Mouse (Mus musculus): ENCODE data around the gene Jak3. TPM values are rescaled to one million over a fixed set of nuclear protein-coding genes. Genes with fewer than 3 reads are reported as not detected.
A peak's percentile ranks its signal among the peaks of the same experiment; 100 is the strongest.

The Jak3 gene
- polyA plus RNA-seq, 2 experiments = 3.0 to 3.8 TPM

- peak overlapping the region in 1 of 2 experiments; percentile 20; a peak in 1 of 4 replicates for H3K4me3 ChIP-seq (ENCODE audit: insufficient read depth in 1 of 2, low read depth in 2 of 2, low read length in 2 of 2)
- H3K4me2 ChIP-seq (ENCODE audit: low read depth) = peak overlapping the region; percentile 47
- H3K9ac ChIP-seq (replicated peaks) = no peak overlapping the region
- no peaks in the 10 kb centered on the region for H3K9me3 ChIP-seq (ENCODE audit: control insufficient read depth, low read length)
- H3K36me3 ChIP-seq (replicated peaks; ENCODE audit: control insufficient read depth, insufficient read depth, low read depth) = no peaks in the 10 kb centered on the region
- peaks cover 0 to 5% of the 10 kb centered on the region in 2 experiments; a peak in 1 of 4 replicates for H3K4me1 ChIP-seq (replicated peaks; ENCODE audit: control insufficient read depth in 2 of 2, insufficient read depth in 2 of 2, low read length in 1 of 2)
- peak; percentile 47 to 54 (median 51) for DNase-seq (ENCODE audit: low read depth in 3 of 3, low spot score in 3 of 3)
- 2% methylated on average over 22 of the region's 22 CpGs for WGBS (ENCODE audit: insufficient replicate concordance)
- TF ChIP-seq CTCF (IDR thresholded peaks at IDR 0.05; ENCODE audit: low read depth) (no peak), EP300 (IDR thresholded peaks at IDR 0.05; ENCODE audit: low read depth) (no peak)
- peak; percentile 71 for ATAC-seq (ENCODE audit: insufficient read depth)
- no peak overlapping the region for H3K27ac ChIP-seq
- H3K27me3 ChIP-seq (ENCODE audit: control insufficient read depth, insufficient read depth, low read length) = peaks cover 23% of the 10 kb centered on the region
These were observed 10.6 kb upstream of the Jak3 start for GRCm38 (mm10) chr8:71665331-71666130.

GRCm38 (mm10) chr8:71666855-71667254 is 9.2 kb upstream of the Jak3 start:
- no peaks in the 10 kb centered on the region for H3K36me3 ChIP-seq (replicated peaks; ENCODE audit: control insufficient read depth, insufficient read depth, low read depth)
- DNase-seq (ENCODE audit: low read depth in 3 of 3, low spot score in 3 of 3) (no peak), ATAC-seq (ENCODE audit: insufficient read depth) (no peak)
- no peak overlapping the region for H3K9ac ChIP-seq (replicated peaks)
- no peak overlapping the region for H3K27ac ChIP-seq
- H3K9me3 ChIP-seq (ENCODE audit: control insufficient read depth, low read length) = no peaks in the 10 kb centered on the region
- no peak overlapping the region for H3K4me2 ChIP-seq (ENCODE audit: low read depth)
- WGBS (ENCODE audit: insufficient replicate concordance) = 63% methylated on average over 1 of the region's 1 CpGs
- TF ChIP-seq CTCF (IDR thresholded peaks at IDR 0.05; ENCODE audit: low read depth) (no peak), EP300 (IDR thresholded peaks at IDR 0.05; ENCODE audit: low read depth) (no peak)
- H3K4me1 ChIP-seq (replicated peaks; ENCODE audit: control insufficient read depth in 2 of 2, insufficient read depth in 2 of 2, low read length in 1 of 2) = peaks cover 4 to 7% of the 10 kb centered on the region in 2 experiments; a peak in 3 of 4 replicates
- H3K27me3 ChIP-seq (ENCODE audit: control insufficient read depth, insufficient read depth, low read length) = peaks cover 32% of the 10 kb centered on the region
- H3K4me3 ChIP-seq (ENCODE audit: insufficient read depth in 1 of 2, low read depth in 2 of 2, low read length in 2 of 2) = no peak overlapping the region

DNA sequence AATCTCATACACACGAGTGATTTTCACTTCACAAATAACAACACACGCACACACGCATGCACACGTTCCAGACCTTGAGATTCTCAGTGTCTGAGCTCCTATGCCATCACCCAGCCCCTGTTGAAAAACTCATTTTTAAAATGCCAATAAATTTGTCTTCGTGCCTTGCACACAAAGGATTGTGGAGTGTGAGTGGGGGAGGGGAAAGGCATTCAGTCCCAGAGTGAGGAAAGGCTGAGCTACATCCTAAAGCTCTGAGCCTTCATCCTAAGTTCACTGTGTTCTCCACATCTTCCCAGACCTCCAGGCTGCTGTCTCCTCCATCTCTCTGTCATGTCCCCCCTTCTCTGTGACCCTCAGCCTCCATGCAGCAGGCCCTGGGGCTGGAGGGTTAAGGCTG is 8.8 kb upstream of the Jak3 start:
- H3K36me3 ChIP-seq (replicated peaks; ENCODE audit: control insufficient read depth, insufficient read depth, low read depth) = no peaks in the 10 kb centered on the region
- peaks cover 32% of the 10 kb centered on the region for H3K27me3 ChIP-seq (ENCODE audit: control insufficient read depth, insufficient read depth, low read length)
- ATAC-seq (ENCODE audit: insufficient read depth) (no peak), DNase-seq (ENCODE audit: low read depth in 3 of 3, low spot score in 3 of 3) (no peak)
- H3K4me1 ChIP-seq (replicated peaks; ENCODE audit: control insufficient read depth in 2 of 2, insufficient read depth in 2 of 2, low read length in 1 of 2) = peaks cover 4 to 9% of the 10 kb centered on the region in 2 experiments; a peak in 3 of 4 replicates
- no peak overlapping the region for H3K4me3 ChIP-seq (ENCODE audit: insufficient read depth in 1 of 2, low read depth in 2 of 2, low read length in 2 of 2)
- WGBS (ENCODE audit: insufficient replicate concordance) = 63% methylated on average over 5 of the region's 5 CpGs
- TF ChIP-seq CTCF (IDR thresholded peaks at IDR 0.05; ENCODE audit: low read depth) (no peak), EP300 (IDR thresholded peaks at IDR 0.05; ENCODE audit: low read depth) (no peak)
- H3K4me2 ChIP-seq (ENCODE audit: low read depth) = no peak overlapping the region
- H3K9ac ChIP-seq (replicated peaks) = no peak overlapping the region
- H3K27ac ChIP-seq = no peak overlapping the region
- H3K9me3 ChIP-seq (ENCODE audit: control insufficient read depth, low read length) = no peaks in the 10 kb centered on the region

GRCm38 (mm10) chr8:71668220-71668975 is 7.7 kb upstream of the Jak3 start:
- no peak overlapping the region for H3K4me3 ChIP-seq (ENCODE audit: insufficient read depth in 1 of 2, low read depth in 2 of 2, low read length in 2 of 2)
- peaks cover 32% of the 10 kb centered on the region for H3K27me3 ChIP-seq (ENCODE audit: control insufficient read depth, insufficient read depth, low read length)
- ATAC-seq (ENCODE audit: insufficient read depth) (no peak), DNase-seq (ENCODE audit: low read depth in 3 of 3, low spot score in 3 of 3) (no peak)
- H3K36me3 ChIP-seq (replicated peaks; ENCODE audit: control insufficient read depth, insufficient read depth, low read depth) = no peaks in the 10 kb centered on the region
- peaks cover 4 to 9% of the 10 kb centered on the region in 2 experiments; a peak in 3 of 4 replicates for H3K4me1 ChIP-seq (replicated peaks; ENCODE audit: control insufficient read depth in 2 of 2, insufficient read depth in 2 of 2, low read length in 1 of 2)
- no peak for TF ChIP-seq CTCF (IDR thresholded peaks at IDR 0.05; ENCODE audit: low read depth)
- no peak for TF ChIP-seq EP300 (IDR thresholded peaks at IDR 0.05; ENCODE audit: low read depth)
- H3K4me2 ChIP-seq (ENCODE audit: low read depth) = peak overlapping the region; percentile 39; the same call in 1 of the 2 replicates
- 1% methylated on average over 21 of the region's 21 CpGs for WGBS (ENCODE audit: insufficient replicate concordance)
- H3K9me3 ChIP-seq (ENCODE audit: control insufficient read depth, low read length) = no peaks in the 10 kb centered on the region
- no peak overlapping the region for H3K27ac ChIP-seq
- H3K9ac ChIP-seq (replicated peaks) = no peak overlapping the region

GRCm38 (mm10) chr8:71670198-71670597 is 5.9 kb upstream of the Jak3 start:
- H3K9ac ChIP-seq (replicated peaks) = no peak overlapping the region
- DNase-seq (ENCODE audit: low read depth in 3 of 3, low spot score in 3 of 3) = no peak
- ATAC-seq (ENCODE audit: insufficient read depth) = no peak
- 20% methylated on average over 12 of the region's 12 CpGs for WGBS (ENCODE audit: insufficient replicate concordance)
- H3K4me3 ChIP-seq (ENCODE audit: insufficient read depth in 1 of 2, low read depth in 2 of 2, low read length in 2 of 2) = no peak overlapping the region
- H3K4me2 ChIP-seq (ENCODE audit: low read depth) = peak overlapping the region; percentile 66
- H3K27ac ChIP-seq = no peak overlapping the region
- TF ChIP-seq EP300 (IDR thresholded peaks at IDR 0.05; ENCODE audit: low read depth) = no peak
- no peak for TF ChIP-seq CTCF (IDR thresholded peaks at IDR 0.05; ENCODE audit: low read depth)
- no peaks in the 10 kb centered on the region for H3K36me3 ChIP-seq (replicated peaks; ENCODE audit: control insufficient read depth, insufficient read depth, low read depth)
- peaks cover 32% of the 10 kb centered on the region for H3K27me3 ChIP-seq (ENCODE audit: control insufficient read depth, insufficient read depth, low read length)
- no peaks in the 10 kb centered on the region for H3K9me3 ChIP-seq (ENCODE audit: control insufficient read depth, low read length)
- H3K4me1 ChIP-seq (replicated peaks; ENCODE audit: control insufficient read depth in 2 of 2, insufficient read depth in 2 of 2, low read length in 1 of 2) = peaks cover 4 to 9% of the 10 kb centered on the region in 2 experiments; a peak in 3 of 4 replicates
